Mouse (Mus musculus) cerebellum, adult 2 months (tissue): Measurements from ENCODE around the gene Pon3.

Source experiments
- CTCF ChIP-seq: fragments of 200-500 bp; IDR thresholded peaks from 2 replicates; pipeline ENCODE4 v1.5.1; 2011; ENCODE audit warnings: low read depth, mild to moderate bottlenecking, control low read depth, low read length, moderate library complexity, borderline replicate concordance; ENCODE audit not compliant: insufficient read depth
- POLR2A ChIP-seq: fragments of 200-500 bp; IDR thresholded peaks from 2 replicates; pipeline ENCODE4 v1.6.1; 2011; ENCODE audit warnings: low read length, control low read depth, borderline replicate concordance; ENCODE audit not compliant: insufficient read depth

GRCm38 (mm10) chr6:5179189-5179588 lies 76.9 kb downstream of the Pon3 start:
- TF ChIP-seq POLR2A (no peak), CTCF (no peak)
